Mouse (Mus musculus) testis, adult 2 months (tissue): ENCODE measurements at regions not wholly inside any gene's neighbourhood (a gene's known extent, or its start where the extent isn't known, plus 50 kb on each side); places are given as distances from the start of the nearest gene placed in this dataset.

Experiments used
- H3K27ac ChIP-seq: fragments of 200-500 bp; 2 replicates; pipeline ENCODE4 v1.5.1; 2012; ENCODE audit warnings: low read depth, low read length; ENCODE audit not compliant: control insufficient read depth, insufficient read depth
- H3K27me3 ChIP-seq: fragments of 200-500 bp; 2 replicates; pipeline ENCODE4 v1.6.1; 2012; ENCODE audit warnings: mild to moderate bottlenecking, low read length, moderate library complexity; ENCODE audit not compliant: control insufficient read depth, insufficient read depth
- H3K36me3 ChIP-seq: fragments of 200-500 bp; 2 replicates; pipeline ENCODE4 v1.6.1; 2012; ENCODE audit warnings: mild to moderate bottlenecking, low read length; ENCODE audit not compliant: control insufficient read depth, insufficient read depth
- H3K4me1 ChIP-seq: fragments of 200-500 bp; 2 replicates; pipeline ENCODE4 v1.6.1; 2012; ENCODE audit warnings: low read length; ENCODE audit not compliant: control insufficient read depth, insufficient read depth
- H3K4me3 ChIP-seq: fragments of 200-500 bp; 2 replicates; pipeline ENCODE4 v1.5.1; 2012; ENCODE audit warnings: low read depth, mild to moderate bottlenecking, low read length, moderate library complexity, mixed read lengths; ENCODE audit not compliant: control insufficient read depth
- CTCF ChIP-seq: fragments of 200-500 bp; IDR thresholded peaks from 2 replicates; pipeline ENCODE4 v1.5.1; 2012; ENCODE audit warnings: low read depth, mild to moderate bottlenecking, inconsistent platforms, low read length, moderate library complexity; ENCODE audit not compliant: control insufficient read depth, insufficient read depth, insufficient replicate concordance
- POLR2A ChIP-seq: fragments of 200-500 bp; IDR thresholded peaks from 2 replicates; pipeline ENCODE4 v1.6.1; 2012; ENCODE audit warnings: low read depth, mild to moderate bottlenecking, inconsistent platforms, low read length, moderate library complexity; ENCODE audit not compliant: control insufficient read depth

GRCm38 (mm10) chr10:8136662-8137061, 180.6 kb upstream of the Tab2 start:
- Histone ChIP-seq H3K4me1 (no peaks in the 10 kb centered on the region), H3K36me3 (no peaks in the 10 kb centered on the region), H3K27ac (no peak overlapping the region), H3K4me3 (no peak overlapping the region), H3K27me3 (no peaks in the 10 kb centered on the region)
- TF ChIP-seq CTCF (no peak), POLR2A (no peak)

GRCm38 (mm10) chr10:8135272-8135671, 179.2 kb upstream of the Tab2 start:
- Histone ChIP-seq H3K4me3 (no peak overlapping the region), H3K36me3 (no peaks in the 10 kb centered on the region), H3K27ac (no peak overlapping the region), H3K4me1 (no peaks in the 10 kb centered on the region), H3K27me3 (no peaks in the 10 kb centered on the region)
- TF ChIP-seq CTCF (no peak), POLR2A (no peak)

GRCm38 (mm10) chr10:8134398-8134797, 178.4 kb upstream of the Tab2 start:
- Histone ChIP-seq H3K4me1 (peaks cover 2% of the 10 kb centered on the region; the same call in 1 of the 2 replicates), H3K4me3 (no peak overlapping the region), H3K27me3 (no peaks in the 10 kb centered on the region), H3K36me3 (no peaks in the 10 kb centered on the region), H3K27ac (no peak overlapping the region)
- no peak for TF ChIP-seq CTCF
- TF ChIP-seq POLR2A = no peak

- TF ChIP-seq POLR2A = no peak
- no peak for TF ChIP-seq CTCF
- no peaks in the 10 kb centered on the region for H3K36me3 ChIP-seq
- no peak overlapping the region for H3K4me3 ChIP-seq
- H3K27ac ChIP-seq = no peak overlapping the region
- H3K27me3 ChIP-seq = no peaks in the 10 kb centered on the region
- H3K4me1 ChIP-seq = peaks cover 2% of the 10 kb centered on the region; the same call in 1 of the 2 replicates
These were observed 177.5 kb upstream of the Tab2 start for GRCm38 (mm10) chr10:8133451-8133952.

- peaks cover 2% of the 10 kb centered on the region; the same call in 1 of the 2 replicates for H3K4me1 ChIP-seq
- H3K27me3 ChIP-seq = no peaks in the 10 kb centered on the region
- no peak overlapping the region for H3K27ac ChIP-seq
- no peaks in the 10 kb centered on the region for H3K36me3 ChIP-seq
- no peak overlapping the region for H3K4me3 ChIP-seq
- TF ChIP-seq CTCF (no peak), POLR2A (no peak)
These were observed 176.8 kb upstream of the Tab2 start for GRCm38 (mm10) chr10:8132795-8133194.

- no peak overlapping the region for H3K4me3 ChIP-seq
- no peaks in the 10 kb centered on the region for H3K36me3 ChIP-seq
- no peak for TF ChIP-seq POLR2A
- TF ChIP-seq CTCF = no peak
- H3K27ac ChIP-seq = no peak overlapping the region
- peaks cover 2% of the 10 kb centered on the region; the same call in 1 of the 2 replicates for H3K4me1 ChIP-seq
- no peaks in the 10 kb centered on the region for H3K27me3 ChIP-seq
These were observed 174.6 kb upstream of the Tab2 start for GRCm38 (mm10) chr10:8130472-8131241.

- H3K27ac ChIP-seq = peak overlapping the region; percentile 25; the same call in 1 of the 2 replicates
- no peak for TF ChIP-seq CTCF
- TF ChIP-seq POLR2A = no peak
- H3K4me3 ChIP-seq = no peak overlapping the region
These were observed 174.0 kb upstream of the Tab2 start for GRCm38 (mm10) chr10:8130057-8130456.

GRCm38 (mm10) chr10:8124124-8124523, 168.1 kb upstream of the Tab2 start:
- TF ChIP-seq CTCF (no peak), POLR2A (no peak)
- Histone ChIP-seq H3K27ac (no peak overlapping the region), H3K4me1 (no peaks in the 10 kb centered on the region), H3K27me3 (no peaks in the 10 kb centered on the region), H3K4me3 (no peak overlapping the region), H3K36me3 (no peaks in the 10 kb centered on the region)

More at GRCm38 (mm10) chr10:8130057-8130456, 174.0 kb upstream of the Tab2 start:
- H3K4me1 ChIP-seq = peaks cover 2% of the 10 kb centered on the region; the same call in 1 of the 2 replicates
- no peaks in the 10 kb centered on the region for H3K27me3 ChIP-seq
- no peaks in the 10 kb centered on the region for H3K36me3 ChIP-seq
